Mouse (Mus musculus) adrenal gland, adult 10 weeks (tissue): ENCODE results near the gene P2ry6. TPM values are rescaled to one million over a fixed set of nuclear protein-coding genes. Genes with fewer than 3 reads are reported as not detected.

Source experiments
- polyA plus RNA-seq: library from polyadenylated mRNA; stranded (reverse); fragments of 350-450 nt; fragmentation: Illumina TruSeq; extraction: RNeasy Lipid Tissue Mini Kit (QIAGEN cat#74804); gene quantifications from one replicate; pipeline ENCODE4 v1.2.3, GENCODE M21; 2014; ENCODE audit warnings: low read depth, low replicate concordance

Gene P2ry6
- 1.2 TPM for polyA plus RNA-seq

GRCm38 (mm10) chr7:100974135-100974903 lies at the start of gene P2ry6:
TSS of gene P2ry6 (minus strand) at chr7:100974649.

DNA sequence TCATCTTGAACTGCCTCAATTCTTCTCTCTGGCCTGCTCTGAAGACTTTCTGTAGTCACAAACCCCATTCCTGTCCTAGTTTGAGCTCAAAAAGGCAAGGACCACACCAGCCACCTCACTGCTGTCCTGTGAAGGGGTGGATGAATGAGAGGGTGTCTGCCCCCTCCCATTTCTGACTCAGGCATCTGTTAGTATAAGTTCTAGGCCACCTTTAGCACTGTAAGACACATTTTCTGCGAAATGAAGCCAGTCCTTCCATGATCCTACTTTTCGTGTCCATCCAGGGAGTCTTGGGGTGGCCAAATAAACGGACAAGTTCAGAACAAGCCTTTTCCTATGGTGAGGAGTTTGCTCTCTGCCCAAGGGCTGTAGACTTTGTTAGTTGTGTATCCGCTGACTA lies 38.1 kb upstream of the P2ry6 start, which contains the start of gene P2ry2:
TSS of gene P2ry2 (minus strand) at position 326 of the 400 bp plus-strand sequence.

GRCm38 (mm10) chr7:100931926-100932480 lies 42.4 kb downstream of the P2ry6 start, which contains the start of gene Arhgef17:
TSS of gene Arhgef17 (minus strand) at chr7:100932107.

Other genes starting within 250 kb of the P2ry6 start
- gene Relt, start 111.2 kb downstream of the P2ry6 start, polyA plus RNA-seq, result not detected
- 3.9 TPM for gene Arhgef17, start 42.5 kb downstream of the P2ry6 start, polyA plus RNA-seq
- gene P2ry2, start 38.2 kb upstream of the P2ry6 start, polyA plus RNA-seq, result not detected
- 63.3 TPM for gene Fchsd2, start 118.2 kb upstream of the P2ry6 start, polyA plus RNA-seq